Mouse (Mus musculus): ENCODE measurements around the gene Ifit3b.
"Not testable (repeated sequence)": the region's sequence is repeated elsewhere in the genome, so short reads cannot be mapped to it uniquely, and the experiment has no call there.

Gene Ifit3b

DNA sequence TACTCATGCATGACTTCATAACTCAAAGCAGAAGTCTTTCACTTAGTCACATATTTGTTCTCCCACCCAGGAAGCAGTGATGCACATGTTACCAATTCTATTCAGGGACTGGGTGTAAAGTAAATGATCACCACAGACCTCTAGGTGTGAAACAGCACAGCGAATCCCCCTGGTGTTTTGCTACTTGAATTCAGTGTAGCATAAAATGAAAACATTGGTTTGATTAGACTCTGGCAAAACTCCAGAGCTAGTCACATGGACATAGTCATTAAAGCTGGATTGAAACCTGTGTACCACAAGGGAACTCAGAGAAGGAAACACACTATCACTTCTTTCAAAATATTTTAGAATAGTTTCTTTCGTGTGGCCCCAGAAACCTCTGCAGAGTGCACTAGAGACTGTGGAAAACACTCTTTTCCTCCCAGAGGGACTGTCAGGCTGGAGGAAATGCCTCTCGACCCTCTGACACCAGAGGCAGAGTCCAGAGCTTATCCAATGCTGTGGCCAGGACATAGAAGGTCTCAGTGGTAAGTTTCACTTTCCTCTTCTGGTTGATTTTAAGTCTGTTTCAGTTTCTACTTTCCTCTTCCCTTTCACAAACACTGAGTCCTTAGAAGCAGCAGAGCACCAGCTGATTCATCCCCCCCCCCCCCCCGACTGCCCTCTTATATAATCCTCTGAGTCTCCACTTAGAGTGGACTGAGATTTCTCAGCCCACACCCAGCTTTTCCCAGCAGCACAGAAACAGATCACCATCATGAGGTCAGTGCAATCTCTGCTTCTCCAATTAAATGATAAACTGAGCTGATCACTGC lies at the start of gene Ifit3b:
Gene Ifit3b, plus strand, starts transcription at position 734 of the 815 bp plus-strand sequence.
- DNase-seq (ENCODE audit: low spot score in 2 of 2), result not testable (repeated sequence)

DNA sequence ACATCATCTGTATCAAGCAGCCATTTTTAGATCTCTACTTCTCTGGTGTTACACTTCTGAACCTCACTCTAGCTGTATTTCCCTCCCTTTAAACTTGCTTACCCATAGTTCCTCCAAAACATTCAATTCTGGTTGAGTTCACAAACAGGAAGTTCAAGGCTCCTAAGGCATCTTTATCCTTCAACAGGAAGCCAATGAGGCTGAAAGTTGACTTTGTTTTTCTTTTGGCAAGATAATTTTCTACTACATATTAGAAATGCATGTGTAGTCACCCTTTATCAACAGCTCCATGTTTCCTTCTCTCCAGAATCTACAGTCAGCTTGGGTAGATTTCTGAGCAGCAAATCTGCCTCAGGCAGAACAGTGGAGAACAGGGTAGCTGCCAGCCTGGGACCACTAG lies 45.2 kb upstream of the Ifit3b start:
- no peak for DNase-seq (ENCODE audit: low spot score in 2 of 2)

DNA sequence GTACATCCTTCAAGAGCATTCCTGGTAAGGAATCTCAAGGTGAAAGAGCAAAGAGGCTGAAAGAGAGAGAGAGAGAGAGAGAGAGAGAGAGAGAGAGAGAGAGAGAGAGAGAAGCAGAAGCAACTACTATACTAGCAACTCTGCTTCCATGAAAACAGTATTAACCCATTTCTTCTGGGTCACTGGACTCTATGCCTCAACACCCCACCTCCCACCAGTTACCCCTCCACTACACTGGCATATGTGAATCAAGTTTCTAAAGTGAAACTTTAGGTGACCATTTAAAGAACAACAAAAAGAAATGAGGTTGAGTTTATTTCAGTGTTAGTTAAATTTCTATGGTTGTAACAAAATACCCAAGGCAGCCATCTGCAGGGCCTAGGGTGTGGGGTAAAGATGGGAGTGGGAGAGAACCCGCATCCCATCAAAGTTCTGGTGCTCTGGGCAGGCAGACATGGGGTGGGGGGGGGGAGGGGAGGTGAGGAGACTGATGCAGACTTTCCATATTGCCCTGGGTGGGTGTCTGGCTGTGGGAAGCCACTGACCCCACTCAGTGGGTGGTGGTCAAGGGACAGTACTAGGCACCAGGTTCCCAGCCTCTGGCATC lies 41.5 kb upstream of the Ifit3b start:
- DNase-seq (ENCODE audit: low spot score in 2 of 2), result no peak

DNA sequence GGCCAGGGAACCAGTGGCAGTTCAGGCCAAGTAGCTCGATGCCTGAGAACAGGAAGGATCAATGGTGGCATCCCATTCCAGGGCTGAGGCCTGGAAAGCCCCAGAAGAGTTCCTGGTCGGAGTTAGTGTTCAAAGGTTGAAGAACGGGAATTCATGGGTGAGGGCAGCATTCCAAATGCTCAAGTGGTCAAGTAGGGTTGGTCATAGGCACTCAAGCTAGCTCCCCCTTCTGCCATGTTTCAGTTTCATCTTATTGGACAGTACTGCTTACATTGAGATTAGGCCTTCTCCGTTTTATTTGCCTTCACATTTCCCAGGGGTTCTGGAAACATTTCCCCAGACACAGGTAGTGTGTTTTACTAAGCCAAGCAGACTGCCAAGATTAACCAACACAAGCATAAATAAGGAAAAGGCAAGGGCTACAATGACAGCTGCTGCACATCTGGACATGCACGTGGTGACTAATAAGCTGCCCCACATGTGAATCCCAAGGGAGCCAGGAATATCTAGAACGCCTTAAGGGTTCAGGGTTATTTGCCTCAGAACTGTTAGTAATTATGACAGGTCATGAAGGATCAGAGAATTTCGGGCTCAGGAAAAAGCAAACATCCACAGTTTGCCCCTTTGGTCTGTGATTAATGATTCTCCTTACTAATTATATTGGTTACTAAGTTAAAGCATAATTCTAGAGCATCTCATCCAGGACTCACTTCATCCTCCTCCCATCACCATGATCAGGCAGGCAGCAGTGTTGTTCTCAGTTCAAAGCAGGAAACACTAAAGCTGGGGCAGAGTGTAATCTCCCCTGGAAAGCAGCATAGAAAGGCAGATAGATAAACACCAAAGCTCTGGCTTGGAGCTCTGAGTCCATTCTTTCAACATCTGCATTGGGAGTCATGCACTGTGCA lies 38.5 kb upstream of the Ifit3b start:
- no peak for DNase-seq (ENCODE audit: low spot score in 2 of 2)

DNA sequence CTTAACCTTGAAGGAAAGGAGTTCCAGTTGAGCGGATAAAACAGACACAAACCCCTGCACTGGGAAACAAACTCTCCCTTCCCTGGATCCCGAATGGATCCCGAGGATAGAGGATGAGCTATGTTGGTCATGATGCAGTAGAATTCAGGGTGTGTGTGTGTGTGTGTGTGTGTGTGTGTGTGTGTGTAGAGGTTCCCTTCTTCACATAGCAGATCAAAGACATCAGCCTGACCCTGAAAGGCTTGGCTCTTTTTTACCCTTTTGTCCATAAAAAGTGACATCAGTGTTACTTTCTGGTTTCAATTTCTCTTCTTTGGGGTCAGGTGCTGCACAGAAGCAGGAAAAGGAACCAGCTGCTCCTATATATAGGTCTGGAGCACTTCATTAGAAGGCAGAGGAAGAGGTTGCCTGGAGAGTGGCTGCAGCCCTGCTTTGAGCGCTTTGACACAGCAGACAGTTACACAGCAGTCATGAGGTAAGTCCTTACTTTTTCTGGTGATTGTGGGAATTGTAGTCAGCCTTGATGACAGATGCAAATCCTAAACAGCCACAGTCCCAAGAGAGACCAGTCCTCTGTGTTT lies 37.8 kb upstream of the Ifit3b start:
- DNase-seq (ENCODE audit: low spot score in 2 of 2), result no peak

DNA sequence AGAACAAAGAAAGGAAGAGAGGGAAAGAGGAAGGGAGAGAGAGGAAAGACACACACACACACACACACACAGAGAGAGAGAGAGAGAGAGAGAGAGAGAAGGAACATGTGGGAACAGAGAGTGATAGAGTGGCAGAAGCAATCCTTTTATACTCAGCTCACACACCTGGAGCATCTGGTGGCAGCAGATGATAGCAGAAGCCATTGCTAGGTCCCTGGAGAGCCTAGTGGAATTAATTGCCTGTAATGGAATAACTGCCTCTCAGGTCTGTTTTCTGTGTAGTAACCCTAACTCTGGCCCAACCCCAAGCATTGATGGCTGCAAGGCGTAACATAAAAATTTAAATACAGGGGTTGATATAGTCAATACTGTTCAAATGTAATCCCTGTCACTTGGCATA lies 36.7 kb upstream of the Ifit3b start:
- DNase-seq (ENCODE audit: low spot score in 2 of 2), result no peak

DNA sequence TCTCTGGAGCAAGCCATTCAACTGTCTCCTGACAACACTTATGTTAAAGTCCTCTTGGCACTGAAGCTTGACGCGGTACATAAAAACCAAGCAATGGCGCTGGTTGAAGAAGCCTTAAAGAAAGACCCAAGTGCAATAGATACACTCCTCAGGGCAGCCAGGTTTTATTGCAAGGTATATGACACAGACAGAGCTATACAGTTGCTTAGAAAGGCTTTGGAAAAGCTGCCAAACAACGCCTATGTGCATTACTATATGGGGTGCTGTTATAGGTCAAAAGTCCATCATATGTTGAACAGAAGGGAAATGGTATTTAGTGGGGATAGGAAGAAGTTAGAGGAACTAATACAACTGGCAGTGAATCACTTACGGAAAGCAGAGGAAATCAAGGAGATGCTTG lies 34.1 kb upstream of the Ifit3b start:
- DNase-seq (ENCODE audit: low spot score in 2 of 2), result no peak

DNA sequence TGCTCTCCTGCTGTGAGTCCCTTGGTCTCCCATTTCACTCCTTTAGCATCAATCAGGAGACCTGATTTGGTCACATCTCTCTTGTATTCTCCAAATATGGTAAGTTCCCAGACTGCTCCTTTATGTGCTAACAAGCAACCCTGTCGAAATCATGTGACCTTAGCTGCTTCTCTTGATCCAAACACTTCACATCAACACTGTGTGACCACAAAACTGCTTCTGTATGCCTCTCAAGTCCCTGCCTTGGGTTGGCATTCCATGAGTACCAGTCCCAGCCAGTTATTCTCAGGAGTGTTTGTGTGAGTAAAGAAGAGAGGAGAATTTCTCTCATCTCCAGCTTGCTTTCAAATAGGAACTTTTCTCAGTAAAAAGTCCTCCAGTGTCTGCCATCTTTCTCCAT lies 30.6 kb upstream of the Ifit3b start:
- no peak for DNase-seq (ENCODE audit: low spot score in 2 of 2)

DNA sequence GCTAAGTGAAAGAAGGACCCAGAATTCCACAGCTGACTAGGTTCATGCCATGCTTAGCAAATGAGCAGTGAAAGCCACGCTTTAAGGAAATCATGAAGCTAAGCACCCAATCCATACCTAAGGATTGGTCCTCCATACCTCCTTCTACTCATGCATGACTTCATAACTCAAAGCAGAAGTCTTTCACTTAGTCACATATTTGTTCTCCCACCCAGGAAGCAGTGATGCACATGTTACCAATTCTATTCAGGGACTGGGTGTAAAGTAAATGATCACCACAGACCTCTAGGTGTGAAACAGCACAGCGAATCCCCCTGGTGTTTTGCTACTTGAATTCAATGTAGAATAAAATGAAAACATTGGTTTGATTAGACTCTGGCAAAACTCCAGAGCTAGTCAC lies 25.1 kb upstream of the Ifit3b start:
- not testable (repeated sequence) for DNase-seq (ENCODE audit: low spot score in 2 of 2)

DNA sequence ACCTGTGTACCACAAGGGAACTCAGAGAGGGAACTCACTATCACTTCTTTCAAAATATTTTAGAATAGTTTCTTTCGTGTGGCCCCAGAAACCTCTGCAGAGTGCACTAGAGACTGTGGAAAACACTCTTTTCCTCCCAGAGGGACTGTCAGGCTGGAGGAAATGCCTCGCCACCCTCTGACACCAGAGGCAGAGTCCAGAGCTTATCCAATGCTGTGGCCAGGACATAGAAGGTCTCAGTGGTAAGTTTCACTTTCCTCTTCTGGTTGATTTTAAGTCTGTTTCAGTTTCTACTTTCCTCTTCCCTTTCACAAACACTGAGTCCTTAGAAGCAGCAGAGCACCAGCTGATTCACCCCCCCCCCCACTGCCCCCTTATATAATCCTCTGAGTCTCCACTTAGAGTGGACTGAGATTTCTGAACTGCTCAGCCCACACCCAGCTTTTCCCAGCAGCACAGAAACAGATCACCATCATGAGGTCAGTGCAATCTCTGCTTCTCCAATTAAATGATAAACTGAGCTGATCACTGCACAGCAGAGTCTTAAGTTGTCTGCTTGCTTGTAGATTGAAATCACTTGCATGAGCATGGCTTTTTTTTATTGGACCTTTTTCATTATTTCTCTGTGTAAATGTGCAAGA lies 24.5 kb upstream of the Ifit3b start, which contains the start of gene Ifit3:
Gene Ifit3, plus strand, starts transcription at position 406 of the 641 bp plus-strand sequence.
- not testable (repeated sequence) for DNase-seq (ENCODE audit: low spot score in 2 of 2)

DNA sequence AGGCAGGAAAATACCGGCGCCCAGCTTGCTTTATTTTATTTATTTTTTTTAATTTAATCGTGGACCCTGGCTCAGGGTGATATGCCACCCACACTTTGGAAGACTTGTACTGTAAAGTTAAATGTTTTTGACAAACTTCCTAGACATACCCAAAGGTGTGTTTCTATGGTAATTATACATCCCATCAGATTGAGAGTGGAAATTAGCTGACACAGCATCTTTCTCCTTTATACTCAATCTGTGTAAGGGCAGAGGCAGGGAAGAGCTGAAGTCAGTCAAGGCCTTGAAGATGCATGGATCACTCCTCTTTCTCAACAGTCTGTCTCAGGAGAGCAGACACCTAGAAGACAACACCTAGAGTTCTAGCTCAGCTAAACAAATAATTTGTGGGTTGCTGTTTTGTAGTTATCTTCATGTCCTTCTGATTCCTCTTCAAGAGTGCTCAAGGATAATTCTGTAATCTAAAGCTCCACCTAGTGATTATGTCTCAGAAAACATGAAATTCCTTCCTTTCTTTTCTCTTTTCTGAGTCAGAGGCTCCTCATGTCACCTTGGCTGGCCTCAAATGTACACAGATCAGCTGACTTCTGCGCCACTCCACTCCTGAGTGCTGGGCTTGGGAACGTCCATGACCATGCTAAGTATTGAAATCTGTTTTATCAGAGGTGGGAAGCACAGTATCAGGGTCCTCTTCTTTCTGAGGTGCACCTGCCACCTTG lies 21.9 kb upstream of the Ifit3b start:
- not testable (repeated sequence) for DNase-seq (ENCODE audit: low spot score in 2 of 2)

DNA sequence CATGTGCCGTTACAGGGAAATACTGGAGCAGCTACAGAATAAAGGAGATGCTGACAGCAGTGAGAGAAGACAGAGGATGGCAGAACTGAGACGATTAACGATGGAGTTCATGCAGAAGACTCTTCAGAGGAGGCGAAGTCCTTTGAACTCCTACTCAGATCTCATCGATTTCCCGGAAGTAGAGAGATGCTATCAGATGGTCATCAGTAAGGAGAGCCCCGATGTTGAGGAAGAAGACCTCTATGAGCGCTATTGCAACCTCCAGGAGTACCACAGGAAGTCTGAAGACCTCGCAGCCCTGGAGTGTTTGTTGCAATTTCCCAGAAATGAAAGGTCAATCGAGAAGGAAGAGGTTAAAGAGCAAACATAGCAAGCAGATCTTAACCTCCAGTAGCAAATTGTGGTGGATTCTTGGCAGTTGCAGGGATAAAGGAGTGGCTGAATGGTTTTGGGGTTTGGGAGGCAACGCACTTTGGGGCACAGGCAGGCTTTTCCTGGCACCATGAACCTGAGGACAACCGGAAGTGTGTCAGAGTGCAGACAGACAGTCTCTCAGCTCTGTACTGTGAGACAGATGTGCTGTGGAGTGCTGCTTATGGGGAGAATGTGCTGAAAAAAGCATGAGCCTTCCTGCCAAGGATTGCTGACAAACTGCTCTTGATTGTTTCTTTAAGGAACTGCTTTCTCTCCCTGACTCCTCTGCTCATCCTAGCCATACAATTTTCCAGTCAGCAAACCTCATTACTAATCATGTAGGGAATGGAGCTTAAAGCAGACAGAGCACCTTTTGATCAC lies 19.7 kb upstream of the Ifit3b start:
- DNase-seq (ENCODE audit: low spot score in 2 of 2), result not testable (repeated sequence)

DNA sequence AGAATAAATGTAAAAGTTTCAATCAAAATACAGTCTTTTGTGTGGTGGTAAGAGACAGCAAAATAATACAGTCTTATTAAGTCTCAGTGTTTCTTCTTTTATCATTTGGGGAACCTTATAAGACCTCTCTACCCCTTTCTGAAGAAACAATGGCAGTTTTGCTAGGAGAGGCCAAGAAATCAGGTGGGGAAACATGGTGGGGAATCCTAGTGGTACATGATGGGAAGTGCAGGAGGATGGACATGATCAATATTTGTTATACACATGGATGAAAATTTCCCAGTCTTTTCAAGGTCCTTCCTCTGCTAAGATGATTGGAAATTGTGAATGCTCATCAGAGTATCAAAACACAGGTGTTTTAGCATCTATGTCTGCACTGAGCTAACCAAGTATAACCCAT lies 18.8 kb upstream of the Ifit3b start:
- no peak for DNase-seq (ENCODE audit: low spot score in 2 of 2)

DNA sequence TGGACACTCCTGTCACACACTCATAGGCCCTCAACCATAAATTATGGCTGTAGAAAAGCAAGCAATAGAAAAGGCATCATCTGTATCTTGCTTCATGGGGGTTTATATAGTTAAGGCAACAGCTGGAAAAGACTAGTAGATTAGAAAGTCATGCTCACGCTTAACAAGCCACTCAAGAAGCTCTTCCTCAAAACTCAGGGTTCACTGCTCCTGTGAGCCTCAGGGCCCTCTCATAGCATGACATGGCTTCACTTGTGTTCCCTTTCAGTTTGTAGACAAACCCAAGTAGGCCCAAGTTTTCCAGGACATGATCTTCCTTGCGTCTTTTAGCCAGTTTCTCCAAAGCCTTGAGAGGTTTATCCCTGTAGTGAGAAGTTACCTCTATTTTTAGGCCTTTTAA lies 14.3 kb upstream of the Ifit3b start:
- no peak for DNase-seq (ENCODE audit: low spot score in 2 of 2)

DNA sequence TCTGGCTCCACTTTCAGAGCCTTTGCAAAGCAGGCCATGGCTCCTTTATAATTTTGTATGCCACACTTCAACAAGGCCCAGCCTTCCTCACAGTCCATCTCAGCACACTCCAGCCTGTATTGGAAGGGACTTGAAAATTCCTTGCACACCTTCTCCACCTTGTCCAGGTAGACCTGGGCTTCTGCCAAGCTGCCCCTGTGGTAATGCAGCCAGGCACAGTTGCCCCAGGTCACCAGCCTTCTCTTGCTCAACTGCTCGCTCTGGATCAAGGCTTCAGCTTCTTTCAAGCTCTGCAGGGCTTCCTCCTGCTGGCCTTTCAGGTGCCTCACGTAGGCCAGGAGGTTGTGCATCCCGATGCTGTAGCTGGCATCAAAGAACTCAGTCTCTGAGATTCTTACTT lies 13.2 kb upstream of the Ifit3b start:
- not testable (repeated sequence) for DNase-seq (ENCODE audit: low spot score in 2 of 2)

DNA sequence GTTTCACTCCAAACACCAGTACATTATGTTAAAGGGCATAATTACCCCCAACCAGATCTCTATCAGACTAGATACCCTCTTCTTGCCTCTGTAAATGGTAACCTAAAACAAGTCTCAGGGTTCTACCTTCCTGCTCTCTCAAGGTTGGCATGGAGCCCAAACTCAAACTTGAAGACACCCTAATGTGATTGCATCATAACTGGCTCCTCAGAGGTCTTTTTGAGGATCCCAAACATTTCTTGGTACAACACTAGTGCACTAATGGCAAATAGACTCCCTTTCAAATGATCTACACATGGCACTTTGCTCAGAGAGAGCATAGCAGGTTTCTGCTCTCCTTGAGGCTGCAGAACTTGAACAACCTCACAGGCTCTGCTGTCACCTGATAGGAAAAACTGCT lies 11.0 kb upstream of the Ifit3b start:
- DNase-seq (ENCODE audit: low spot score in 2 of 2), result no peak

DNA sequence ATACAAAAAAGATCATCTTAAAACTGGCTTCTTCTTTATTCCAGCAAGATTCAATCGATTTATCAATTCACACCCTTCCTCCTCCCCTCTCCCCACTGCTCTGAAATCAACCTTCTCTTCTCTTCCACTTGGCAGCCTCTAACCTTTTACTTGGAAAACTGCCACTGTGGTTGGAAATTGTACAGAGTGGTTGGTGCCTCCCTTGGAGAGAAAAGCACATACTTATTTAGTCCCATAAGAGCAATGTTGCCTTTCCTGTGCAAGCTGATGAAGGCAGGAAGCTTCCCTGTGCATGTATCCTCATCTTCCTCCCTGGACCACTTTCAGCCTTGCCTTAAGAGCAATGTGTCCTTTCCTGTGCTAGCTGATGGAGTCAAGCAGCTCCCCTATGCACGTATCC lies 9.4 kb upstream of the Ifit3b start:
- no peak for DNase-seq (ENCODE audit: low spot score in 2 of 2)

DNA sequence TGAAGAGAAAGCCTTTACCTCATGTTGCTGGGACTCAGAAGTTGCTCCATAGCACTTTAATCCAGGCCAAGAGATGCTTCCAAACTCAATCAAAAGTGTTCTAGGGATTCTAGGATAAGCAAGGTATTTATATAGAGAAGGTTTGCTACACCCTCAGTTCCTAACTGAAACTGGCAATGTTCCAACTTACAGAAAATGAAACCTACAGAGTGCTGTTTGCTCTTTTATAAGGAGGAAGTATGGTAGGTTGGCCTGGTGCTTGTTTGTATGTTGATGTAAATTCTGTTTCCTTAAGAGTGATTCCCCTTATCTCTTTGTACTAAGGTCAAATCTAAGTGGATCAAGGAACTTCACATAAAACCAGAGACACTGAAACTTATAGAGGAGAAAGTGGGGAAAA lies 8.5 kb upstream of the Ifit3b start:
- DNase-seq (ENCODE audit: low spot score in 2 of 2), result not testable (repeated sequence)

DNA sequence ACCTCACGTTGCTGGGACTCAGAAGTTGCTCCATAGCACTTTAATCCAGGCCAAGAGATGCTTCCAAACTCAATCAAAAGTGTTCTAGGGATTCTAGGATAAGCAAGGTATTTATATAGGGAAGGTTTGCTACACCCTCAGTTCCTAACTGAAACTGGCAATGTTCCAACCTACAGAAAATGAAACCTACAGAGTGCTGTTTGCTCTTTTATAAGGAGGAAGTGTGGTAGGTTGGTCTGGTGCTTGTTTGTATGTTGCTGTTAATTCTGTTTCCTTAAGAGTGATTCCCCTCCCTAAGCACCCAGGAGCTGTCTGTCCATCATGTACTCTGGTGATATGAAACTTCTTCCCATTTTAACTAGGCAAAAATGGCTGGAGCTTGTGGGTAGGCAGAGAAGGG lies 5.9 kb upstream of the Ifit3b start, which contains the start of gene Ifit1bl1:
Gene Ifit1bl1, minus strand, starts transcription at position 69 of the 400 bp plus-strand sequence.
- DNase-seq (ENCODE audit: low spot score in 2 of 2), result not testable (repeated sequence)

DNA sequence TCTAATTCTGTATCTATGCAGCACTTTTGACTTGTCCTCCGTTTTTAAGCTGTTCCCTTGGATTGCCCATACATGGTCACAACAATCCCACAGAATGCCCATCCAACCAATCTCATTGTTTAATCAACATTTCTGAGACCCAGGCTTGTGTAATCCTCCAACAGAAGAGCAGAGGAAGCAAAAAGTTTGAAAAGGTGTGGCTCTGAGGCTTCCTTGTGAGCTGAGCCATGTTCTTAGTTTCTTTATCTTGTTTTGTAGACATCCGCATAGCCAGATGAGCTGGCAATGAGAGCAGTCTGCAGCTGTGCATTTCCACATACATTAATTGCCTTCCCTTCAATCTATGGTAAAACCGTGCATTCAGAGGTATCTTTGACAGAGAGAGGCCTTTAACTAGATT lies 2.3 kb upstream of the Ifit3b start:
- no peak for DNase-seq (ENCODE audit: low spot score in 2 of 2)
